Mouse (Mus musculus): ENCODE measurements around the gene Meis2.

Meis2 gene

DNA sequence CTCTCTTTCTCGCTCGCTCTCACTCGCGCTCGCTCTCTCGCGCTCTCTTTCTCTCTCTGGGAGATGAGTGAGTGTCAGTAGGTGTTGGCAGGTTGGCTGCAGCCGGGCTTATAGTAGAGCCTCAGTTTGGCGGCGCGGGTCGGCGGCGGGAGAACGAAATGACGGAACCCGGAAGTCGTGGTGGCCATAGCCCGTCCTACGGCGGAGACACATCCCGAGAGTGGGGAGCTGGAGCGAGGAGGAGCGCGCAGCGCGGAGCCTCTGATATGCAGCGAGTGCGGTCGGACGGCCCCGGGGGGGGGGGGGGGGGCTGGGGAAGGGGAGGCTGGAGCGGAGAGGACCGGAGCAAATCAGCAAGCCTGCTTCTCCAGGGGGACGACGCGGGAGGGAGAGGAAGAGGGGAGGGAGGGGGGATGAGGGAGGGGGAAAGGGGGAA lies at the start of gene Meis2:
Meis2 (minus strand) TSS at position 270 of the 436 bp plus-strand sequence.
- no peak for DNase-seq (ENCODE audit: low read depth, low spot score)

DNA sequence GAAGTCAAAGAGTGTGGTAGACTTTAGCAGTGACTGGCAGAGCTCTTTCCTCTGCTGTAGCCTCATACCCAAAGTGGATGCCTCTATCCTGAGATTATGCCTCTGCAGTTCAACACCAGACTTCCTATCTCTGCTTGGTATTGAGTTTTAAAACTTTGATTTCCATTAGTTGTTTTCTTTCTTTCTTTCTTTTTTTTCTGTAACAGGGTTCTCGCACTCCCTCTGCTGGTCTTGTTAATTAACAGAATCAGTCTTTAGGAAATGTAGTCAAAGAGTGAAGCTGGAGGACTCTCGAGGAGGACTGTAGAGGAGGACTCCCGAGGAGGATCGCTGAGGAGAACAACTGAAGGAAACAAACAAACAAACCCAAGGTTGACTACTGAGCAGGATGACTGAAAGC lies 40.6 kb upstream of the Meis2 start:
- DNase-seq (ENCODE audit: low read depth, low spot score) = no peak

DNA sequence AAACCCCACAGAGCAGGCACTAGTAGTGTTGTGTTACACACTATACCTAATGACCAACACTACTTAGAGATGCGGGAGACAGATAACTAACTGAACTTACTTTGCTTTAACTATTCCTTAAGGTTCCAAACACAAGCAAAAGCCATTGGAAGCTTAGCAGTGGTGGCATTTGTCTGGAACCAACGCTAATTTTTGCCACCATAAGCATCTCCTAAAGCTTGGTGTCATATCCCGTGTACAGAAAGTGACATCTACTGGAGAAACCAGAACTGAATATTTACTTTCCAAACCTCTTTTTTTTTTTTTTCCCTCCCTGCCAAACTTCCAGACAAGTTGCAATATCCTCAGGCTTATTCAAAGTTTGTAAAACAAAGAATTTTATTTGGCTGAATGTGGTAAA lies 39.5 kb upstream of the Meis2 start:
- DNase-seq (ENCODE audit: low read depth, low spot score) = no peak

DNA sequence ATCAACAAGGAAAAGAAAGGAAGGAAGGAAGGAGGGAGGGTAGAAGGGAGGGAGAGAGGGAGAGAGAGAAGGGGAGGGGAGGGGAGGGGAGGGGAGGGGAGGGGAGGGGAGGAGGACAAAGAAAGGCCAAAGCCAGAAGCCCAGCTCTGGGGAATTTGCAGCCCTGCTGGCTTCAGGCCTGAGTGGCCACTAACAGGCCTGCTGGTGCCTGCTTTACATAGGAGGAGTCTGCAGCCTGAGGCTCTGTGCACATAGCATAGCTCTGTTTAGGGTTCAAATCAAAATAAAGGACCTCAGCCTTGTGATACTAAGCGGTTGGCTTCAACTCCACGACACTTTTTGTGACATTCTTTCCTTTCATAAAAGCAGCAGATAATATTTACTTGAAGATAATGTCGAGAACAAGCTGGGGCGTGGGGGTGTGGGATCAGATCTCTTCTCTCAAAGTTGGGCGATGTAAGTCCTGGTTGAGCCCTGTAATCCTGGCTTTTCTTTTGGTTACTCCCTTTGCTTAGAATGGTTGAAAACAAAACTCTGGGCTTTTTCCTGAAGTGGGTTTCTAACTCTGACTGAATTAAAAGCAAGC lies 37.9 kb upstream of the Meis2 start:
- no peak for DNase-seq (ENCODE audit: low read depth, low spot score)

DNA sequence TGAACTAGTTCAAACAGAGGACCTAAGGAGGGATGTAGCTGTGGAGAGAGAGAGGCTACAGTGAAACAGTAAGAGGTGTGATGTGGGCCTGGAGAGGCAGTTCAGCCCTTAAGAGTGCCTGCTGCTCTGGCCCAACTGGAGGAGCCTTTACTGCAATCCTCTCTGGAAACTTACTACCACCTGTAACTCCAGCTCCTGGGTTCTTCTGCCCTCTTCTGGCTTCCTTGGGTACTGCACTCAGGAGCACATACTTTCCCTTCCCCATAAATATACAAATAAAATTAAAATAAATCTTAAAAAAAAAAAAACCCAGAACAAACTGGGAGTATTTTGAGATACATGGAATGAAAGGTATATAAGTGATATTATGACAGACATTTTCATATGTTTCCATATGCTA lies 35.6 kb upstream of the Meis2 start:
- DNase-seq (ENCODE audit: low read depth, low spot score) = no peak

DNA sequence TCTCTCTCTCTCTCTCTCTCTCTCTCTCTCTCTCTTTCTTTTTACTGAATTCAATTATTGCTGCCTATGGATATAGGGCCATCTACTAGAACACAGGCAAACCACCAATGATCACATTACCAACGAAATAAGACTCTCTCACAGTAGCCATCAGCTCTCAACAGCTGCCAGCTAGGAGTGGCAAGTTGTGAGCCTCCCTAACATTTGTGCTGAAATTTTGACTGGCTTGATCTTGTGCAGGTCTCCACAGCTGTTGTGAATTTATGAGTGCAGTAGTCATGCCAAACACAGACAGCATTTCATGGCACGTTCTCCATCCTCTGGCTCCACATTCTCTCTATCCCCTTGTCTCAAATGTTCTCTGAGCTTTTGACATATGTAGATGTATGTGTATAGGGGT lies 15.3 kb upstream of the Meis2 start:
- no peak for DNase-seq (ENCODE audit: low read depth, low spot score)

DNA sequence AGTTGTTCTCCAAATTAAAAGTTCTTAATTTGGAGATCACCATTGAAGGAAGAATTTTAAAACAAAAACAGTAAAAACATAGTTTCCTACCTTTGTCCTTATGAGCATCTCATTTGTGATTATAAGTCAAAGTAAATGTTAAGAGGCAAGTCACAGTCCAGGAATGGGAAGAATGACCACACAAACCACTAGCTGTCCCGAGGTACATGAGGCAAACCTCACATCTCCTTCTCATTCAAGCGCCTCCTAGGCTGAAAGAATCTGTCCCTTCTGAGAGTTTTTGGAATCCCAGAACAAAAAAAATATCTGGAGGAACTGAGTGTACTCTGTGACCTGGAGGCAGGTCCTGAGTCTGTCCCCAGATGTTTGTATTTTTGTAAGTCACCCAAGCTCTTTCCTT lies 13.2 kb upstream of the Meis2 start:
- DNase-seq (ENCODE audit: low read depth, low spot score) = no peak

DNA sequence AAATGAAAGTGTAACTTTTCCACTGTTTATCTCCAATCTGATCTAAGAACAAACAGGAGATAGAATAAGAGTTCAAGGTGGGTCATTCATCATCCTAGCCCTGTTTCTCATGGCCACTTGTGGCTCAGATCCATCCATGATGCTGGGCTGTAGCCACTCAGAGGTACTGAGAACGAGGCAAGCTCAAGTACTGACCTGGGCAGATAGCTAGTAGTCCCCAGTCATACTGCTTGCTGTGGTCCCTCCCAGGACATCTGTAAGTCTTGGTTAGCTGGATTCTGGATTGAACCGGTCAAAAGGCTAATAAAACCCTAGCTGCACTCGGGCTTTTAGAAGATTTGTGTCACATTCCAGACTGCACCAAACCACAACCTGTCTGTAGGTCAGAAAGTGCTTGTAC lies 12.1 kb upstream of the Meis2 start:
- DNase-seq (ENCODE audit: low read depth, low spot score) = no peak

DNA sequence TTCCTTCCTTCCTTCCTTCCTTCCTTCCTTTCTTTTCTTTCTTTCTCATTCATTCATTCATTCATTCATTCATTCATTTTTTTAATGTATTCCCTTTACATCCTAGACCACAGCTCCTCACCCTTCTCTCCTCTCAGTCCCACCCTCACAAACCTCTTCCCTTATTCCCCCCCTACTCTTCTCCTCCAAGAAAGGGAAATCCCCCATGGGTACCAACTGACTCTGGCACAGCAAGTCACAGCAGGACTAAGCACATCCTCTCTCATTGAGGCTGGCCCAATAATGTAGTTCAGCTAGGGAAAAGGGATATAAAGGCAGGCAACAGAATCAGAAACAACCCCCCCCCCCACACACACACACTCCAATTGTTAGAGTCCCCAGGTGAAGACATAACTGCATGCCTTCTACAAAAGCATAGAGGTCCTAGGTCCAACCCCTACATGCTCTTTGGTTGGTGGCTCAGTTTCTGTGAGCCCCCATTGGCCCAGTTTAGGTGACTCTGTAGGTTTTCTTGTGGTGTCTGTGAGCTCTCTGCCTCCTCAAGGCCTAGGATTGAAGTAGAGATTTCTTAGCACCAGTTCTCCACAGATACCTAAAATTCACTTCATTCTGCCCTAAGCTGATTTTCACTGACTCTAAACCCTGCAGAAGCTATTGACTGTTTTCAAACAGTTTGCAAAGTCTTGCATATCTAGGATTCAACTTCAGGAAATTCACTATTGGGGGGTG lies 11.3 kb upstream of the Meis2 start:
- DNase-seq (ENCODE audit: low read depth, low spot score) = no peak

DNA sequence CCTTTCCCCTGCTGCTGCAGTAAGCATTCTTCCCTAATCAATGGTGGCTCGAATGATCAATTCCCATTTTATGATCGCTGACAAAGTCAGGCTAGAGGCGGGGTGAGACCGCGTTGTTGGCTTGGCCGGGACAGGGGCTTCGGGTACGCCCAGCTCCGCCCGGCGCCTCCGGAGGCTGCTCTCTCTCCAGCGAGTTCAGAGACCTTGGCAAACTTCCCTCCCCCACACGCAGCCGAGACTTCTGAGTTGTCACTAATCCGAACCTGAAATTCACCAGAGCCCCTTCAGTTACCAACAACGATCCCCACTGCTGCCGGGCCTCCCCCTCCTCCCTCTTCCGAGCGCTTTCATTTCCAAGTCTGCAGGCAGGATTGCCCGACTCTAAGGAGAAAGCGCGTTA lies 10.3 kb upstream of the Meis2 start:
- DNase-seq (ENCODE audit: low read depth, low spot score) = no peak

DNA sequence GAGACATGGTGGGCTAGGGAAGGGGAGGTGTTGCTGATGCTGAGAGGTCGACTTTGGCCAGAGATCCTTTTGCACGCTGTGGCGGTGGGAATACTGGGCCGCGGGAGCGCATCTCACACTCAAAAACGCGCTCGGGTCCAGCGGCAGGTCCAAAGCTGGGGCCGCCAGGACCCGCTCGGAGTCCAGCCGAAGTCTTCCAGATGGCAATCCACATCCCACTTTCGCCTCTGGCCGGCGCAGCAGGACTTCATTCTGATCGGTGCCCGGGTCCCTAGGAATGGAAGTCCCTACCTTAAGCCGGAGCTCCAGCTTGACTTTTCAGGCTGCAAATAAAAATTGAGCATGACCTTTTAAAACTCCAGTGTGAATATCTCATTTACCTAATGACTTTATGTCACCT lies 9.8 kb upstream of the Meis2 start:
- no peak for DNase-seq (ENCODE audit: low read depth, low spot score)

DNA sequence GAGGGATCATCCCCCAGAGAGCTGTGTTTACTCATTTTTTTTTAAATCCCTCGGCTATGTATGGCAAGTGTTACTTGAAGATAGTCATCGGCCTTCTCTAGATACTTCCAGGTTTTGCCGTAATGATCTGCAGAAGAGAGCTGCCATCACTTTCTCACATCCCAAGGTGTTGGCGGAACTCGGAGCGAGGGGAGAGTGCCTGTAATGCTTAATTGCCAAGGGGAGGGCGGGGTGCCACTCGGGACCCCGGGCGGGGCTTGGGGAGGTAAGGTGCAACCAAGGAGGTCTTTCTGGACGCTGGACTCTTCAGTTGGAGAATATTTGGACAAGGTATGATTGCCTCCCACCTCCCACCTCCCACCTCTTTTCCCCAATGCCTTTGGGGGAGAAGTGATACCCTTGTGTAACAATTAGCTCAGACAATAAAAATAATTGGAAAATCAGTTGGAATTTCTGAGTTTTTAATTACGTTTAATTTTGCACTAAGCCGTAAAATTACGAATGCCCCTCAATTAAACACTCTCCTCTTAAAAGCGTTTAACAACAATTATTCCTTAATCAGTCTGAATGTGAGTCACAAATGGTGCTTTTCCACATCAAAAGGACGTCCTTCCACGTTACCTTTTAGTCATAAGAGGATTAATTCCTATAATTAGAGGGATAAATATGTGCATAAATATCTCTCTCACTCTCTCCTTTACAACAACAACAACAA lies 9.2 kb upstream of the Meis2 start:
- DNase-seq (ENCODE audit: low read depth, low spot score) = no peak

DNA sequence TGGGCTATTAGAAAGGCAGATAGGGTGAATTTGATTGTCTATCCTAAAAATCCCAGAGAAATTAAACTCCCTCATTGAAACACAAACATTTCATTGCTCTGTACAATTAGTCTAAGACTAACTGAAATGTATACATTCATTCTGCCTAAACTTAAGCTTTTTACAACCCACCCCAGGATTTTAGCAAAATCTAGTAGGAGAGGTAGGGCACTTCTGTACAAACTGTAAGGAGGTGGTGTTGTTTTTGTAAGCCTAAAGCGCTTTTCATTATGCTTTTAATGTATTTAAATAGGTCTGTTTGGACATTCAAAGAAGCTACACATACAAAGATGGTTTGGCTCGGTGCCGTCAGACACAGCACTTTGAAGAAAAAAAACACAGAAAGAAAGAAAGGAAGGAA lies 8.4 kb upstream of the Meis2 start:
- no peak for DNase-seq (ENCODE audit: low read depth, low spot score)

DNA sequence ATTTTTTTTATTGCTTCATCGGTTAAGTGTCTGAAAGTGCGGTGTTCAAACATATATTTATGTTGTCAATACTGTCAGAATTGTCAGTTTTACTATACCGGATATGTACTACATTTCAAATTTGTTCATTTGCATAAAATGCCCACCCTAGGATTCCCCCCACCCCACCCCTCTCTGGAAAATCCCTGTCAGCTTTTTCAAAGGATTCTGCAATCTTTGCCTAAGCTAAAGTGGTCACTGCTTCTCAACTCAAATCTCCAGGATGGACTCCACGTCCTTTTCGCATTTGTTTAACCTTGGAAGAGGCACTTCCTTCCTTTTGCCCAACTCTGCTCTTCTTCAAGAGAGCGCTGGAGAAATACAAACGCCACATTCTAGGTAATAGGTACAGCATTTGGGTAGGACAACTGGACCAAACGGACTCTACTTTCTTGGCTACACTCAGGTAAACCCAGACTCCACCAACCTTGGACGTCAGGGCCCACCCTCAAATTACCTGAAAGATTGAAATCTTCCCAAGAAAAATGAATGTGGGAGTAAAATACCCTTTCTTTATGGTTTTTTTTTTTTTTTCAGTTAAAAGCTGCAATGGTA lies 7.8 kb upstream of the Meis2 start:
- no peak for DNase-seq (ENCODE audit: low read depth, low spot score)

DNA sequence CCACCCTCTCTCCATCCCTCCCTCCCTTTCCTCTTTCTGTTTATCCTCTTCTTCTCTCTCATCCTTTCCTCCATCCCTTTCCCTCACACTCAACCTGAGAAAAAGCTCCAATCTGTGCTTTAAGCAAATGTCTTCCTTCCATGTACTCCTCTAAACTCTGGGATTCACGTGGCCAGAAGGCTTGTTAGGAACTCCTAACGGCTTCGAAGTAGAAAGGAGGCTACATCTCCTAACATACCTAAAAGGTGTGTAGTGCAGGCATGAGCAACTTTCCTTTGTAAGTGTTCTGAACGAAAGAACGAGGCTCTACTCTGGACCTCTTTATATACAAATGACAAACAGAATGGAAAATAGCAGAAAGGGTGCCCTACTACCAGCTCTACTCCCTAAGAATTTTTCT lies 7.1 kb upstream of the Meis2 start:
- DNase-seq (ENCODE audit: low read depth, low spot score) = no peak

DNA sequence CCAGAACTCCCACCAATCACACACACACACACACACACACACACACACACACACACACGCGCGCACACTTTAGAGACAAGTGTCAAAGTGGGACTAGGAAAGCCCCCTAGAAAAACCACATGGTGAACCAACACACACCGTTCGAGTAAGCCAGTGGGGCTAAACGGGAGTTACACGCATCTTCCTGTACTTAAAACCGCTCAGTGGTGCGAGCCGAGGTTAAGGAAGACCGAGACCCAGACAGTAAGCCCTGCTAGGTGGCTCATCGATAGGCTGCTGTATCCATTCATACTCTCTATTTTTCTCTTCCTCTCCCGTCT lies 6.6 kb upstream of the Meis2 start:
- DNase-seq (ENCODE audit: low read depth, low spot score) = no peak

DNA sequence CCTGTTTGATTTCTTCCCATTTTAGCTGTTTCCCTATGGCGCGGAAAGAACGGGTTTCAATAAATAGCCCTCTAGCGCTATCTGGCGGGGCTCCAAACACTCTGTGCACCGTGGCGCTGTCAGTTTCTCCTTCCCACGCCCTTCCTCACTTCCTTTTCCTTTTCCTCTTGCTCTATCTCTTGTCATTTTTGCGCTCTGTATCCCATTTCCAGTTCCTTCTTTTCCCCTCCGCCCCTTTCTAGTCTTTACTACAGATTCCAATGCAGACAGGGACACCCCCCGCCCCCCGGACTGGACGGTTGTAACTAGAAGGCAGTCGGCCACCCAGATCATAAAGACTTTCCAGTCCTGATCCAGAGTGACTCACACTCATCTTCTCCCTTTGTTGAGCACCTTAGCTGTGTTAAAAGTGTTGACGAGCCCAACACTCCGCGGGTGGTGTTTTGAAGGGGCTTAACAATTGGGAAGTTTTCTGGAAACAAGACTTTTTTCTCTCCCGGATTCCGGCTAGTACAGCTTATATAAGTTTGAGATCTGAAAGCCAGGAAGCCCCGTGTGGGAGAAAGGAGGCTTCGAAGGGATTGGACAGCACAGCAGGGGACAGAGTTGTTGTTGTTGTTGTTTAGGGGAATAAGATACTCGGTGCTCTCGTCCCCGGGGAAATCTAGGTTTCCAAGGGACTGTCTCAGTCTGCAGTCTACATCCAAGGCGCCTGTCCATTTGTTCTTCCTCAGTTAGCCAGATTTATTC lies 6.1 kb upstream of the Meis2 start:
- no peak for DNase-seq (ENCODE audit: low read depth, low spot score)

DNA sequence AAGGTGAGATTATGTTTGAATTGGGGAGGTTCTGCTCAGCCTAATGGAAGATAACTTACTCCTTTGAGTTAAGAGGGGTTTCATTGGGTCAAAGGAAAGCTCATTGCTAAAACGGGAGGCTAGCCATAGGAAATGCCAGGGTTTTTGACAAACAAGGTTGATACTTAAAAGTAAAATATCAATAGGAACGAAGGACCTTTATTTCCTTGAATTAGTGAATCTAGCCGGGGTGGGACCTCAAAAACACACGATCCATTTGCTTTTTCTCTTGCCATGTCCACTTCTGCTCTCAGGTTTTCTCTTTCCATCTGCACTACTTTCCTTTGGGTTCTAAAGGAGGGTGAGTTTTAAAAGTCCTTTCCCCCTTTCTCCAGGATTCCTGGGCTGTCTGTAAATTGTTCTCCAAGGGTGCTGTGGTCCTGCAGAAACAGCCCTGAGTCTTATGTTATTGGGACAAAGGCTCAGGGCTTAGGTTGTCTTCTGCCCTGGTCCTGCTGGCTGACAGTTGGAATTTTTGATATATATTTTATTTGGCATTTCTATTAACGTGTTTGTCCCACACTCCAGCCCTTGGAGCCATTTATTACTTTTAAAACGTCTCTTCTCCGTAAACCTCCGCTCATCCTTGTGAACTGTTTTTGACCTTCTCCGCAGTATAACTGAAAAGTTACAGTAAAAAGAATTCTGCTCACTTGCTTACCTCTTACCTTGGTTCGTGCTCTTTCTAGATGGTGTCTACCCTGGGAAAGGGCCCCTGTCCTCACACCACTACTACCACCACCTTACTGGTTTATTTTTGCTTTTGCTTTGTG lies 5.2 kb upstream of the Meis2 start:
- DNase-seq (ENCODE audit: low read depth, low spot score) = no peak

DNA sequence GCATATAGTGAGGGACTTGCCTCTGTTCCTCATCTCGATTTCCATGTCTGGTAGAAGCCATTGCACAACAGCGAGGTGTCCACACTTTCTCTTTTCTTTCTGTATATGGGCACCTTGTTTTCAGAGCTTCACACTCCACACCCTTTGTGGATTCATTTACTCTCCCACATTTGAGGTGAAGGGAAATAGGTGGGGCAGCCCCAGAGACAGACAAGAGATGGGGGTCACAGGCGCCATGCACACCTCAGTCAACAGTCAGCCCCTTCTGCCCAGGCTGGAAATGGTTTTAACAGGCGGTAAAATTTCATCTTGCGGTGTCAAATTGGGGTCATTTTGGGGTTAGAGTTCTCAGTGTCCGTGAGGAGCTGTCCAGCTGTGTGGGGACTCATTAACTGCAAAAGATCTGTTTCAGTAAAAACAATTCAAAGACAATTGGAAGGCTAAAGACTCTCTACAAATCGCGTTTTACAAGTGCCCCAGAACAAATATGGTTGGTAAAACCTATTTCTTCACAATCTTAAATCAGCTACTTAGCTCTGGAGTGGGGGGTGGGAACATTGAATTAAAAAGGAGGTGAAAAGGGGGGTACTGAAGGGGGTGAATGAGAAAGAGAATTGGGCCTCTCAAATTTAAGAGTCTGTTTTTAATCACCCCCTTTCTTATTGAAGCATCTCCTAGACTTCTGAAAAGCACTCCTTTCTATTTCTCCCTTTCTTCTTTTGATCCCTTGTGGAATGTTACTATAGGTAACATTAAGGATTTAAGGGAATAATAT lies 4.0 kb upstream of the Meis2 start:
- no peak for DNase-seq (ENCODE audit: low read depth, low spot score)

DNA sequence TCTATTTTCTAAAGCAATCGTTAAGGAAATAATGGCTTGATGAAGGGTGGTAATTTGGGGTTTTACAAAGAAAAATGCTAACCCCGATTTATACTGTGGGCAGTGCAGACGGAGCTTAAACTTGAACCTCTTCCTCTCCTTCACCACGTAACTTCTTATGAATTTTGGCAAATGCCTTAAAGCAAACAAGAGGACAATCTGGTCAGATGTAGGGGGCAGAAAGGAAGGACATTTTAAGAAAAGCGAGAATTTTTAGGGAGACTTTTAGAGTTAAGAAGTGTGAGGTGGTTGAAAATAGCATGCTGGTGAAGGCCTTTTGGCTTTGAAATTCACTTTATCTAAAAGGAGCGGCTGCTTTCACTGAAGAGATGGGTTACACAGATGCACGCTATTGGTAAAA lies 3.3 kb upstream of the Meis2 start:
- DNase-seq (ENCODE audit: low read depth, low spot score) = no peak

DNA sequence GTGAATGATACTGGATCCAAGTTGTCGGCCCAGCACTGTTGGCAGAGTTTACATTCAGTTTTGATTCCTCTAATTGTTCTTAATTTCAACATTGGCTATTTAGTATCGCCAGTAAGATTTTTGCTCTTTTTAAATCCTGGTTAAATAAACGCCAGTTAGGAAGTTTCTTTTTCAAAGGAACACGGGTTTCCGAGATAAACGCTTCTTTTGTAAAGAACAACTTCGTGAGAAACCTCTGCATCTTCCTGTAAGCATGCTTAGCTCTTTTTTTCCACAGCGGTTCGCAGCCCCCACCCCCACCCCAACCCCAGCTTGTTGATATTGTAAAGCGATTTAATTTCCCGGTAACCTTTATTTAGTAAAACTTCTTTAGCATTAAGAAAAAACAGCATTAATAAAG lies 2.8 kb upstream of the Meis2 start:
- no peak for DNase-seq (ENCODE audit: low read depth, low spot score)

All from telencephalon, adult 2 months (tissue).